Mouse (Mus musculus): ENCODE measurements around the gene Ripk1. TPM values are rescaled to one million over a fixed set of nuclear protein-coding genes. Genes with fewer than 3 reads are reported as not detected.

The Ripk1 gene
- total and polyA plus RNA-seq, 2 experiments from 2014 or later = 3.4 to 10.3 TPM

- no peaks in the 10 kb centered on the region for H3K27me3 ChIP-seq (ENCODE audit: insufficient read depth, low read length)
- no peaks in the 10 kb centered on the region for H3K36me3 ChIP-seq (ENCODE audit: insufficient read depth)
- H3K4me1 ChIP-seq (ENCODE audit: insufficient read depth) = no peaks in the 10 kb centered on the region
- H3K27ac ChIP-seq (ENCODE audit: low read depth, low read length) = peak overlapping the region; percentile 66; the same call in 1 of the 2 replicates
- ATAC-seq (peak; percentile 26), DNase-seq (no peak)
- peak overlapping the region; percentile 55 for H3K9ac ChIP-seq
- 25% methylated on average over 14 of the region's 14 CpGs for WGBS
- peak overlapping the region; percentile 43 for H3K4me3 ChIP-seq (ENCODE audit: low read depth, low read length)
- no peak for TF ChIP-seq CTCF (IDR thresholded peaks at IDR 0.05; ENCODE audit: low read depth)
- peak overlapping the region; percentile 71 for H3K4me2 ChIP-seq (ENCODE audit: low read depth)
- no peaks in the 10 kb centered on the region for H3K9me3 ChIP-seq (ENCODE audit: low read length)
These were observed 36.8 kb upstream of the Ripk1 start for GRCm38 (mm10) chr13:33965056-33966024.

- DNase-seq (no peak), ATAC-seq (no peak)
- Histone ChIP-seq H3K4me1 (ENCODE audit: insufficient read depth) (no peaks in the 10 kb centered on the region), H3K27ac (ENCODE audit: low read depth, low read length) (no peak overlapping the region), H3K4me3 (ENCODE audit: low read depth, low read length) (no peak overlapping the region), H3K27me3 (ENCODE audit: insufficient read depth, low read length) (no peaks in the 10 kb centered on the region), H3K36me3 (ENCODE audit: insufficient read depth) (no peaks in the 10 kb centered on the region), H3K9me3 (ENCODE audit: low read length) (no peaks in the 10 kb centered on the region), H3K4me2 (ENCODE audit: low read depth) (no peak overlapping the region), H3K9ac (no peak overlapping the region)
- TF ChIP-seq CTCF (IDR thresholded peaks at IDR 0.05; ENCODE audit: low read depth) = no peak
- 80% methylated on average over 4 of the region's 4 CpGs for WGBS
These were observed 36.1 kb upstream of the Ripk1 start for GRCm38 (mm10) chr13:33966025-33966412.

- Histone ChIP-seq H3K27me3 (ENCODE audit: insufficient read depth, low read length) (no peaks in the 10 kb centered on the region), H3K9me3 (ENCODE audit: low read length) (no peaks in the 10 kb centered on the region), H3K4me1 (ENCODE audit: insufficient read depth) (no peaks in the 10 kb centered on the region), H3K36me3 (ENCODE audit: insufficient read depth) (no peaks in the 10 kb centered on the region), H3K27ac (ENCODE audit: low read depth, low read length) (no peak overlapping the region), H3K4me2 (ENCODE audit: low read depth) (no peak overlapping the region), H3K9ac (no peak overlapping the region), H3K4me3 (ENCODE audit: low read depth, low read length) (no peak overlapping the region)
- no peak for ATAC-seq
- no peak for DNase-seq
- TF ChIP-seq CTCF (IDR thresholded peaks at IDR 0.05; ENCODE audit: low read depth) = no peak
These were observed 35.6 kb upstream of the Ripk1 start for GRCm38 (mm10) chr13:33966574-33966973.

GRCm38 (mm10) chr13:33989625-33990024 lies 12.5 kb upstream of the Ripk1 start:
- no peak overlapping the region for H3K4me2 ChIP-seq (ENCODE audit: low read depth)
- no peaks in the 10 kb centered on the region for H3K9me3 ChIP-seq (ENCODE audit: low read length)
- H3K27ac ChIP-seq (ENCODE audit: low read depth, low read length) = no peak overlapping the region
- no peak overlapping the region for H3K9ac ChIP-seq
- 83% methylated on average over 5 of the region's 5 CpGs for WGBS
- no peaks in the 10 kb centered on the region for H3K27me3 ChIP-seq (ENCODE audit: insufficient read depth, low read length)
- H3K4me1 ChIP-seq (ENCODE audit: insufficient read depth) = no peaks in the 10 kb centered on the region
- TF ChIP-seq CTCF (IDR thresholded peaks at IDR 0.05; ENCODE audit: low read depth) = no peak
- DNase-seq (no peak), ATAC-seq (no peak)
- H3K36me3 ChIP-seq (ENCODE audit: insufficient read depth) = no peaks in the 10 kb centered on the region; the same call in 1 of the 2 replicates
- no peak overlapping the region for H3K4me3 ChIP-seq (ENCODE audit: low read depth, low read length)

- no peaks in the 10 kb centered on the region for H3K9me3 ChIP-seq (ENCODE audit: low read length)
- no peaks in the 10 kb centered on the region for H3K27me3 ChIP-seq (ENCODE audit: insufficient read depth, low read length)
- H3K4me1 ChIP-seq (ENCODE audit: insufficient read depth) = no peaks in the 10 kb centered on the region
- peak; percentile 64 for ATAC-seq
- WGBS = 25% methylated on average over 1 of the region's 1 CpGs
- H3K4me3 ChIP-seq (ENCODE audit: low read depth, low read length) = no peak overlapping the region
- H3K27ac ChIP-seq (ENCODE audit: low read depth, low read length) = no peak overlapping the region
- peak; percentile 76 for DNase-seq
- no peak overlapping the region for H3K4me2 ChIP-seq (ENCODE audit: low read depth)
- H3K36me3 ChIP-seq (ENCODE audit: insufficient read depth) = no peaks in the 10 kb centered on the region
- H3K9ac ChIP-seq = no peak overlapping the region
- peak; percentile 88 for TF ChIP-seq CTCF (IDR thresholded peaks at IDR 0.05; ENCODE audit: low read depth)
These were observed 7.0 kb upstream of the Ripk1 start for GRCm38 (mm10) chr13:33995197-33995596.

GRCm38 (mm10) chr13:34003058-34003457 lies 895 bp downstream of the Ripk1 start:
- Histone ChIP-seq H3K4me1 (ENCODE audit: insufficient read depth) (peaks cover 8% of the 10 kb centered on the region; the same call in 1 of the 2 replicates), H3K4me2 (ENCODE audit: low read depth) (peak overlapping the region; percentile 66), H3K27me3 (ENCODE audit: insufficient read depth, low read length) (no peaks in the 10 kb centered on the region), H3K36me3 (ENCODE audit: insufficient read depth) (no peaks in the 10 kb centered on the region), H3K27ac (ENCODE audit: low read depth, low read length) (peak overlapping the region; percentile 3; the same call in 1 of the 2 replicates), H3K4me3 (ENCODE audit: low read depth, low read length) (peak overlapping the region; percentile 98), H3K9me3 (ENCODE audit: low read length) (no peaks in the 10 kb centered on the region), H3K9ac (peak overlapping the region; percentile 83)
- DNase-seq = no peak
- 5% methylated on average over 5 of the region's 5 CpGs for WGBS
- TF ChIP-seq CTCF (IDR thresholded peaks at IDR 0.05; ENCODE audit: low read depth) = no peak
- no peak for ATAC-seq

GRCm38 (mm10) chr13:34007234-34007633 lies 5.1 kb downstream of the Ripk1 start:
- TF ChIP-seq CTCF (IDR thresholded peaks at IDR 0.05; ENCODE audit: low read depth) = no peak
- Histone ChIP-seq H3K36me3 (ENCODE audit: insufficient read depth) (peaks cover 8% of the 10 kb centered on the region; the same call in 1 of the 2 replicates), H3K4me3 (ENCODE audit: low read depth, low read length) (no peak overlapping the region), H3K27ac (ENCODE audit: low read depth, low read length) (no peak overlapping the region), H3K4me2 (ENCODE audit: low read depth) (no peak overlapping the region), H3K9ac (no peak overlapping the region), H3K27me3 (ENCODE audit: insufficient read depth, low read length) (no peaks in the 10 kb centered on the region), H3K4me1 (ENCODE audit: insufficient read depth) (peaks cover 6% of the 10 kb centered on the region; the same call in 1 of the 2 replicates), H3K9me3 (ENCODE audit: low read length) (no peaks in the 10 kb centered on the region)
- no peak for DNase-seq
- WGBS = 87% methylated on average over 2 of the region's 2 CpGs
- ATAC-seq = no peak
